Mouse (Mus musculus) gastrocnemius, postnatal 10 days (tissue): ENCODE data around the gene Ensa. TPM values are rescaled to one million over a fixed set of nuclear protein-coding genes. Genes with fewer than 3 reads are reported as not detected.

Experiments used
- DNase-seq: peaks from one replicate; pipeline ENCODE4 v3.0.0; 2021; ENCODE audit warnings: mixed read lengths
- total RNA-seq, 2 experiments: library from RNA; stranded (reverse); gene quantifications; 2 replicates each; pipeline ENCODE4 v1.2.3; 2021

Ensa gene
- total RNA-seq, 2 experiments from 2014 or later = 80.1 to 80.2 TPM

GRCm38 (mm10) chr3:95679551-95679950 lies 54.8 kb downstream of the Ensa start:
- no peak for DNase-seq

GRCm38 (mm10) chr3:95680673-95681072 lies 55.9 kb downstream of the Ensa start:
- DNase-seq = no peak

- DNase-seq = no peak
Measured at GRCm38 (mm10) chr3:95681365-95681764, 56.6 kb downstream of the Ensa start.

Other genes starting within 250 kb of the Ensa start
- not detected for gene 4930558C23Rik, start 222.2 kb upstream of the Ensa start, total RNA-seq
- 10 to 100 TPM; 43.7 to 55.6 TPM for gene Arnt, start 190.6 kb upstream of the Ensa start, total RNA-seq
- 100 to 1,000 TPM in 1 of 2 experiments, 10 to 100 TPM in 1; 31.4 to 178 TPM for gene Ctsk, start 125.7 kb upstream of the Ensa start, total RNA-seq
- 1 to 10 TPM; 5.1 to 6.8 TPM for gene Ctss, start 98.2 kb upstream of the Ensa start, total RNA-seq
- gene Hormad1, start 65.3 kb upstream of the Ensa start, total RNA-seq = not detected
- 10 to 100 TPM; 14.4 to 15.5 TPM for gene Golph3l, start 36.1 kb upstream of the Ensa start, total RNA-seq
- gene Mcl1, start 33.8 kb downstream of the Ensa start, total RNA-seq = 100 to 1,000 TPM in 1 of 2 experiments, 10 to 100 TPM in 1; 96.8 to 111 TPM
- gene Adamtsl4, start 62.9 kb downstream of the Ensa start, total RNA-seq = 10 to 100 TPM; 23.9 to 26.3 TPM
- 10 to 100 TPM; 19.7 to 29.7 TPM for gene Ecm1, start 114.6 kb downstream of the Ensa start, total RNA-seq
- 10 to 100 TPM; 27.7 to 29.4 TPM for gene Tars2, start 135.2 kb downstream of the Ensa start, total RNA-seq
- 10 to 100 TPM; 32.2 to 41.1 TPM for gene Rprd2, start 193.9 kb downstream of the Ensa start, total RNA-seq
- gene Prpf3, start 230.9 kb downstream of the Ensa start, total RNA-seq = 10 to 100 TPM; 12.8 to 22.9 TPM
- 100 to 1,000 TPM; 270 to 271 TPM for gene Mrps21, start 246.5 kb downstream of the Ensa start, total RNA-seq